Mouse (Mus musculus): Measurements from ENCODE around the gene Chchd10. TPM values are rescaled to one million over a fixed set of nuclear protein-coding genes. Genes with fewer than 3 reads are reported as not detected.
A peak's percentile ranks its signal among the peaks of the same experiment; 100 is the strongest.

The Chchd10 gene
- polyA plus RNA-seq, 1 experiment from 2014 or later: 541 TPM

- Histone ChIP-seq H3K4me3 (replicated peaks; ENCODE audit: low read depth, low read length) (no peak overlapping the region), H3K27me3 (ENCODE audit: insufficient read depth, low read length) (peaks cover 3% of the 10 kb centered on the region; the same call in 1 of the 2 replicates), H3K27ac (no peak overlapping the region), H3K9me3 (replicated peaks; ENCODE audit: low read length) (no peaks in the 10 kb centered on the region), H3K9ac (ENCODE audit: low read depth, low read length) (no peak overlapping the region), H3K4me2 (ENCODE audit: low read length) (no peak overlapping the region), H3K4me1 (replicated peaks; ENCODE audit: insufficient read depth, low read length) (0 out of 2 replicates have a peak, but pooled peaks cover 13% of the 10 kb centered on the region), H3K36me3 (ENCODE audit: insufficient read depth, low read length) (no peaks in the 10 kb centered on the region)
- WGBS: 41% methylated on average over 9 of the region's 9 CpGs
- no peak for ATAC-seq (replicated peaks; ENCODE audit: low FRiP score, low read depth)
- DNase-seq (ENCODE audit: low spot score): no peak
- TF ChIP-seq CTCF (IDR thresholded peaks at IDR 0.05; ENCODE audit: low read depth): no peak
Measured at GRCm38 (mm10) chr10:75939481-75940234, 6.7 kb downstream of the Chchd10 start.

- Histone ChIP-seq H3K4me2 (ENCODE audit: low read length) (no peak within 1 kb of the TSS), H3K9ac (ENCODE audit: low read depth, low read length) (no peak within 1 kb of the TSS), H3K4me3 (replicated peaks; ENCODE audit: low read depth, low read length) (no peak within 1 kb of the TSS), H3K9me3 (replicated peaks; ENCODE audit: low read length) (no peaks in the 10 kb centered on the region), H3K4me1 (replicated peaks; ENCODE audit: insufficient read depth, low read length) (0 out of 2 replicates have a peak, but pooled peaks cover 13% of the 10 kb centered on the region), H3K27me3 (ENCODE audit: insufficient read depth, low read length) (peaks cover 3% of the 10 kb centered on the region; the same call in 1 of the 2 replicates), H3K36me3 (ENCODE audit: insufficient read depth, low read length) (no peaks in the 10 kb centered on the region), H3K27ac (no peak within 1 kb of the TSS)
- 77% methylated on average over 5 of the region's 5 CpGs for whole genome bisulfite sequencing
- no peak for TF ChIP-seq CTCF (IDR thresholded peaks at IDR 0.05; ENCODE audit: low read depth)
- DNase-seq (ENCODE audit: low spot score): peak; percentile 21
- no peak for ATAC-seq (replicated peaks; ENCODE audit: low FRiP score, low read depth)
Measured at GRCm38 (mm10) chr10:75940520-75940919, 7.6 kb downstream of the Chchd10 start, which contains the start of gene Gm867. Gene Gm867, minus strand, starts transcription at chr10:75940672.

- Histone ChIP-seq H3K4me3 (replicated peaks; ENCODE audit: low read depth, low read length) (no peak overlapping the region), H3K27me3 (ENCODE audit: insufficient read depth, low read length) (peaks cover 3% of the 10 kb centered on the region; the same call in 1 of the 2 replicates), H3K4me1 (replicated peaks; ENCODE audit: insufficient read depth, low read length) (0 out of 2 replicates have a peak, but pooled peaks cover 13% of the 10 kb centered on the region), H3K9ac (ENCODE audit: low read depth, low read length) (no peak overlapping the region), H3K27ac (no peak overlapping the region), H3K9me3 (replicated peaks; ENCODE audit: low read length) (no peaks in the 10 kb centered on the region), H3K4me2 (ENCODE audit: low read length) (no peak overlapping the region), H3K36me3 (ENCODE audit: insufficient read depth, low read length) (no peaks in the 10 kb centered on the region)
- 66% methylated on average over 9 of the region's 9 CpGs for WGBS
- ATAC-seq (replicated peaks; ENCODE audit: low FRiP score, low read depth) (no peak), DNase-seq (ENCODE audit: low spot score) (no peak)
- TF ChIP-seq CTCF (IDR thresholded peaks at IDR 0.05; ENCODE audit: low read depth): no peak
Measured at GRCm38 (mm10) chr10:75941042-75941824, 8.3 kb downstream of the Chchd10 start.

GRCm38 (mm10) chr10:75942736-75943477 lies 10.0 kb downstream of the Chchd10 start, which contains the start of gene Vpreb3:
Gene Vpreb3, plus strand, starts transcription at chr10:75943057.
- no peak for DNase-seq (ENCODE audit: low spot score)
- no peaks in the 10 kb centered on the region for H3K27me3 ChIP-seq (ENCODE audit: insufficient read depth, low read length)
- no peaks in the 10 kb centered on the region for H3K36me3 ChIP-seq (ENCODE audit: insufficient read depth, low read length)
- 0 out of 2 replicates have a peak, but pooled peaks cover 6% of the 10 kb centered on the region for H3K4me1 ChIP-seq (replicated peaks; ENCODE audit: insufficient read depth, low read length)
- H3K4me3 ChIP-seq (replicated peaks; ENCODE audit: low read depth, low read length): no peak within 1 kb of the TSS
- H3K27ac ChIP-seq: peak within 1 kb of the TSS; percentile 47; the same call in 1 of the 2 replicates
- no peak for TF ChIP-seq CTCF (IDR thresholded peaks at IDR 0.05; ENCODE audit: low read depth)
- no peak within 1 kb of the TSS for H3K4me2 ChIP-seq (ENCODE audit: low read length)
- H3K9me3 ChIP-seq (replicated peaks; ENCODE audit: low read length): no peaks in the 10 kb centered on the region
- H3K9ac ChIP-seq (ENCODE audit: low read depth, low read length): no peak within 1 kb of the TSS
- 81% methylated on average over 15 of the region's 15 CpGs for WGBS
- ATAC-seq (replicated peaks; ENCODE audit: low FRiP score, low read depth): no peak

GRCm38 (mm10) chr10:75944066-75944772 lies 11.3 kb downstream of the Chchd10 start:
- H3K4me1 ChIP-seq (replicated peaks; ENCODE audit: insufficient read depth, low read length): 0 out of 2 replicates have a peak, but pooled peaks cover 6% of the 10 kb centered on the region
- H3K9me3 ChIP-seq (replicated peaks; ENCODE audit: low read length): no peaks in the 10 kb centered on the region
- ATAC-seq (replicated peaks; ENCODE audit: low FRiP score, low read depth) (no peak), DNase-seq (ENCODE audit: low spot score) (peak; percentile 65)
- peak overlapping the region; percentile 47; the same call in 1 of the 2 replicates for H3K27ac ChIP-seq
- H3K36me3 ChIP-seq (ENCODE audit: insufficient read depth, low read length): no peaks in the 10 kb centered on the region
- H3K4me3 ChIP-seq (replicated peaks; ENCODE audit: low read depth, low read length): no peak overlapping the region
- no peaks in the 10 kb centered on the region for H3K27me3 ChIP-seq (ENCODE audit: insufficient read depth, low read length)
- no peak overlapping the region for H3K4me2 ChIP-seq (ENCODE audit: low read length)
- WGBS: 14% methylated on average over 11 of the region's 11 CpGs
- TF ChIP-seq CTCF (IDR thresholded peaks at IDR 0.05; ENCODE audit: low read depth): no peak
- no peak overlapping the region for H3K9ac ChIP-seq (ENCODE audit: low read depth, low read length)
